In the genomic region with DNA sequence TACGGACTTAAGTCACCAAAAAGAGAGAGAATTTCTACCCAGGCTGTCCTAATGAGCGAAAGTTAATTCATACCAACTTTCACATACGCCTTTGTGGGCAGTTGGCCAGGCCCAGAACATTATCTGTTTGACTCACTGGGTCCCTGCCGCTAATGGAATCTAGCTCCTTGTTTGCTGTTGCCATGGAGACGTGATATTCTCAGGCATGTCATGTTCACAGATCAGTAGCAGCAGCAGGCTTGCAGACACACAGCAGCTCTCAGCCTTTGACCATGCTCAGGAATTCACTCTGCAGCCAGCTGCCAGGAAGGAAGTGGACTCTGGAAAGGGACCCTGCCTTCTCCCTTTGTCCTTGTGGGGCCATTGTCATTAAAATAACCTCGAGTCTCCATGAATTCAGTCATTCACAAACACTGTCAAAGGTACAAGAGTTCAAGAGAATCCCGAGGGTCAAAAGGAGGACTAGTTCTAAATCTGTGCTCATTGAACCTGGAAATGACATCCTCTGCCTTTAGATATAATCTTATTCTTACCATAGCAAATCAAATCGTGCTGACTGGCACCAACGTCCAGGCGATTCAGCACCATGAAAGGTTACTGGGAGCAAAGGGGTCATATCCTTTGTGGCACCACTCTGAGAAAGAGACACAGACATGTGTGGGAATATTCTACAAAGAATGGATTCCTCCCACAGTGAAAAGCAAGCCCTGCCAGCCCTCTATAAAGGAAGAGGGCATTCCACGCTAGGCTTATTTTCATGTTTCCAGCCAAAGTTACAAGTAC, we compare ENCODE assay signal across 7 mouse cellular contexts.
DNase-seq lines count a peak whose midpoint lies in the region; ATAC-seq lines count a peak whose summit lies in the region.

No protein-coding gene starts in this region.

- peaks cover 3% of the 10 kb centered on the region; the same call in 1 of the 2 replicates for H3K4me1 ChIP-seq in forebrain, embryonic 11.5 days (replicated peaks; ENCODE audit: control insufficient read depth, insufficient read depth, low read length)
- no peaks in the 10 kb centered on the region for H3K4me1 ChIP-seq in liver, embryonic 16.5 days (ENCODE audit: control insufficient read depth, low read depth, low read length)

- DNase-seq in adrenal gland, postnatal 10 days: peak; percentile 74
- peak; percentile 80 for DNase-seq in forebrain, embryonic 11.5 days (ENCODE audit: low spot score)
- DNase-seq in heart, postnatal 25 days (ENCODE audit: low spot score): peak; percentile 34
- peak; percentile 37 to 85 for DNase-seq in layer of hippocampus, adult 18-20 months (ENCODE audit: low spot score in 2 of 2)
- DNase-seq in ovary, postnatal 14 days (ENCODE audit: low spot score): peak; percentile 13

- ATAC-seq in forebrain, embryonic 11.5 days (replicated peaks; ENCODE audit: low FRiP score): peak; percentile 96
- ATAC-seq in liver, embryonic 16.5 days (ENCODE audit: low read depth): peak; percentile 68
- no peak for ATAC-seq in CD4-positive, CD25-positive, alpha-beta regulatory T cell, adult 4 months

- no peaks in the 10 kb centered on the region for H3K36me3 ChIP-seq in forebrain, embryonic 11.5 days (ENCODE audit: control insufficient read depth, insufficient read depth, low read length)
- H3K36me3 ChIP-seq in liver, embryonic 16.5 days (ENCODE audit: control insufficient read depth, insufficient read depth): no peaks in the 10 kb centered on the region

- no peaks in the 10 kb centered on the region for H3K9me3 ChIP-seq in forebrain, embryonic 11.5 days (ENCODE audit: control insufficient read depth, low read length)
- H3K9me3 ChIP-seq in liver, embryonic 16.5 days (replicated peaks; ENCODE audit: control insufficient read depth, low read length): no peaks in the 10 kb centered on the region

- no peaks in the 10 kb centered on the region for H3K27me3 ChIP-seq in forebrain, embryonic 11.5 days (ENCODE audit: control insufficient read depth, insufficient read depth, low read length)
- H3K27me3 ChIP-seq in liver, embryonic 16.5 days (ENCODE audit: control insufficient read depth, insufficient read depth, low read depth, low read length): no peaks in the 10 kb centered on the region

- H3K4me3 ChIP-seq in forebrain, embryonic 11.5 days (ENCODE audit: low read depth, low read length): no peak overlapping the region
- H3K4me3 ChIP-seq in liver, embryonic 16.5 days (ENCODE audit: low read depth, low read length): no peak overlapping the region

- intact Hi-C loops in heart, postnatal 25 days (cut with DNase I): no loop called here

- peak overlapping the region; percentile 54; the same call in 1 of the 2 replicates for H3K27ac ChIP-seq in forebrain, embryonic 11.5 days (ENCODE audit: low read depth, low read length)
- no peak overlapping the region for H3K27ac ChIP-seq in liver, embryonic 16.5 days (ENCODE audit: low read length)

- no peak overlapping the region for H3K9ac ChIP-seq in forebrain, embryonic 11.5 days (ENCODE audit: low read length)
- no peak overlapping the region for H3K9ac ChIP-seq in liver, embryonic 16.5 days (ENCODE audit: low read depth, low read length)

- 0 out of 2 replicates have a peak overlapping the region, but pooled peaks have one; percentile 20 for H3K4me2 ChIP-seq in forebrain, embryonic 11.5 days (ENCODE audit: low read depth, low read length, severe bottlenecking)
- H3K4me2 ChIP-seq in liver, embryonic 16.5 days (ENCODE audit: low read depth, low read length): no peak overlapping the region

- 3% methylated on average over 11 of the region's 11 CpGs for WGBS in forebrain, embryonic 11.5 days
- 19% methylated on average over 11 of the region's 11 CpGs for WGBS in liver, embryonic 16.5 days (ENCODE audit: insufficient replicate concordance)

Comparison
In these comparisons a context has a peak if more than half of its experiments do, and no peak if none do; other contexts are left out.
1. DNase-seq: peak in every context shown above with its lines; median percentile 80 in forebrain, embryonic 11.5 days; 74 in adrenal gland, postnatal 10 days; 61 in layer of hippocampus, adult 18-20 months; 34 in heart, postnatal 25 days; 13 in ovary, postnatal 14 days.